Mouse (Mus musculus) stomach, postnatal 0 days (tissue): ENCODE results near the gene S1pr2.

ENCODE experiments used
- CTCF ChIP-seq: IDR thresholded peaks from 2 replicates; pipeline ENCODE4 v1.5.1; 2016; ENCODE audit warnings: antibody characterized with exemption, low read depth, mild to moderate bottlenecking, moderate library complexity
- EP300 ChIP-seq: optimal IDR thresholded peaks from 2 replicates; pipeline ENCODE3; 2016; ENCODE audit warnings: antibody characterized with exemption

DNA sequence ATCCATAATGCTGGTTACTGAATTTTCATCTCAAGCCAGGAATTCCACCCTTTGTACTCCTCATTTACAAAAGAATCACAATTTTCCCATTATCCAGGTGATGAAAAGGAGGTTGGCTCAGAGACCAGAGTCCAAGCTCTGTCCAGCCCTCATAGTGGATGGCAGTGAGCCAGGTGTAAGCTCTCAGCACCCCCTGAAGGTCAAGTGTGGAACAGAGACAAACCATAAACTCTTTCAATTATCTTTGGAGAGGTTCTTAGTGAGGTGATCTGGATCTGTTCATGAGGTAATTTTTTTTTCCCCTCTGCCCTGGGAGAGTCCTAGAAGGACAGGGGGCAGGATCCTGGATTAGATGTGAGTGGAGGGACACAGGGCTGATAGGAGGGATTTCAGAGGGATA is 24.2 kb upstream of the S1pr2 start:
- TF ChIP-seq EP300 (no peak), CTCF (peak; percentile 66)
